Mouse (Mus musculus): ENCODE results near the gene Tmem82.

Tmem82 gene

GRCm38 (mm10) chr4:141649244-141649643 lies 30.8 kb upstream of the Tmem82 start:
- Histone ChIP-seq H3K27me3 (ENCODE audit: control insufficient read depth, insufficient read depth, low read length, poor library complexity, severe bottlenecking) (no peaks in the 10 kb centered on the region), H3K36me3 (ENCODE audit: control insufficient read depth, insufficient read depth, low read length, poor library complexity, severe bottlenecking) (no peaks in the 10 kb centered on the region)
- DNase-seq (ENCODE audit: low read depth, low spot score), result no peak

GRCm38 (mm10) chr4:141648262-141648661 lies 29.8 kb upstream of the Tmem82 start:
- H3K36me3 ChIP-seq (ENCODE audit: control insufficient read depth, insufficient read depth, low read length, poor library complexity, severe bottlenecking), result no peaks in the 10 kb centered on the region
- no peaks in the 10 kb centered on the region for H3K27me3 ChIP-seq (ENCODE audit: control insufficient read depth, insufficient read depth, low read length, poor library complexity, severe bottlenecking)
- DNase-seq (ENCODE audit: low read depth, low spot score), result no peak

GRCm38 (mm10) chr4:141647187-141647586 lies 28.8 kb upstream of the Tmem82 start:
- DNase-seq (ENCODE audit: low read depth, low spot score), result no peak
- no peaks in the 10 kb centered on the region for H3K36me3 ChIP-seq (ENCODE audit: control insufficient read depth, insufficient read depth, low read length, poor library complexity, severe bottlenecking)
- no peaks in the 10 kb centered on the region for H3K27me3 ChIP-seq (ENCODE audit: control insufficient read depth, insufficient read depth, low read length, poor library complexity, severe bottlenecking)

GRCm38 (mm10) chr4:141645988-141646387 lies 27.6 kb upstream of the Tmem82 start:
- Histone ChIP-seq H3K27me3 (ENCODE audit: control insufficient read depth, insufficient read depth, low read length, poor library complexity, severe bottlenecking) (no peaks in the 10 kb centered on the region), H3K36me3 (ENCODE audit: control insufficient read depth, insufficient read depth, low read length, poor library complexity, severe bottlenecking) (no peaks in the 10 kb centered on the region)
- no peak for DNase-seq (ENCODE audit: low read depth, low spot score)

- Histone ChIP-seq H3K27me3 (ENCODE audit: control insufficient read depth, insufficient read depth, low read length, poor library complexity, severe bottlenecking) (no peaks in the 10 kb centered on the region), H3K36me3 (ENCODE audit: control insufficient read depth, insufficient read depth, low read length, poor library complexity, severe bottlenecking) (no peaks in the 10 kb centered on the region)
- DNase-seq (ENCODE audit: low read depth, low spot score), result no peak
Measured at GRCm38 (mm10) chr4:141643118-141643855, 24.9 kb upstream of the Tmem82 start.

GRCm38 (mm10) chr4:141641961-141642811 lies 23.8 kb upstream of the Tmem82 start:
- Histone ChIP-seq H3K36me3 (ENCODE audit: control insufficient read depth, insufficient read depth, low read length, poor library complexity, severe bottlenecking) (no peaks in the 10 kb centered on the region), H3K27me3 (ENCODE audit: control insufficient read depth, insufficient read depth, low read length, poor library complexity, severe bottlenecking) (no peaks in the 10 kb centered on the region)
- DNase-seq (ENCODE audit: low read depth, low spot score), result no peak

- H3K36me3 ChIP-seq (ENCODE audit: control insufficient read depth, insufficient read depth, low read length, poor library complexity, severe bottlenecking), result no peaks in the 10 kb centered on the region
- DNase-seq (ENCODE audit: low read depth, low spot score), result no peak
- no peaks in the 10 kb centered on the region for H3K27me3 ChIP-seq (ENCODE audit: control insufficient read depth, insufficient read depth, low read length, poor library complexity, severe bottlenecking)
Measured at GRCm38 (mm10) chr4:141641353-141641771, 22.9 kb upstream of the Tmem82 start.

GRCm38 (mm10) chr4:141639474-141639873 lies 21.0 kb upstream of the Tmem82 start:
- DNase-seq (ENCODE audit: low read depth, low spot score), result no peak
- H3K27me3 ChIP-seq (ENCODE audit: control insufficient read depth, insufficient read depth, low read length, poor library complexity, severe bottlenecking), result no peaks in the 10 kb centered on the region
- no peaks in the 10 kb centered on the region for H3K36me3 ChIP-seq (ENCODE audit: control insufficient read depth, insufficient read depth, low read length, poor library complexity, severe bottlenecking)

- H3K27me3 ChIP-seq (ENCODE audit: control insufficient read depth, insufficient read depth, low read length, poor library complexity, severe bottlenecking), result no peaks in the 10 kb centered on the region
- no peaks in the 10 kb centered on the region for H3K36me3 ChIP-seq (ENCODE audit: control insufficient read depth, insufficient read depth, low read length, poor library complexity, severe bottlenecking)
- DNase-seq (ENCODE audit: low read depth, low spot score), result no peak
Measured at GRCm38 (mm10) chr4:141636693-141637092, 18.3 kb upstream of the Tmem82 start.

- Histone ChIP-seq H3K36me3 (ENCODE audit: control insufficient read depth, insufficient read depth, low read length, poor library complexity, severe bottlenecking) (no peaks in the 10 kb centered on the region), H3K27me3 (ENCODE audit: control insufficient read depth, insufficient read depth, low read length, poor library complexity, severe bottlenecking) (no peaks in the 10 kb centered on the region)
- no peak for DNase-seq (ENCODE audit: low read depth, low spot score)
Measured at GRCm38 (mm10) chr4:141635991-141636390, 17.6 kb upstream of the Tmem82 start.

GRCm38 (mm10) chr4:141632111-141632873 lies 13.9 kb upstream of the Tmem82 start:
- no peaks in the 10 kb centered on the region for H3K27me3 ChIP-seq (ENCODE audit: control insufficient read depth, insufficient read depth, low read length, poor library complexity, severe bottlenecking)
- no peak for DNase-seq (ENCODE audit: low read depth, low spot score)
- peaks cover 8% of the 10 kb centered on the region; the same call in 1 of the 2 replicates for H3K36me3 ChIP-seq (ENCODE audit: control insufficient read depth, insufficient read depth, low read length, poor library complexity, severe bottlenecking)

- peaks cover 8% of the 10 kb centered on the region; the same call in 1 of the 2 replicates for H3K36me3 ChIP-seq (ENCODE audit: control insufficient read depth, insufficient read depth, low read length, poor library complexity, severe bottlenecking)
- no peaks in the 10 kb centered on the region for H3K27me3 ChIP-seq (ENCODE audit: control insufficient read depth, insufficient read depth, low read length, poor library complexity, severe bottlenecking)
- DNase-seq (ENCODE audit: low read depth, low spot score), result no peak
Measured at GRCm38 (mm10) chr4:141631250-141631649, 12.8 kb upstream of the Tmem82 start.

GRCm38 (mm10) chr4:141630021-141630420 lies 11.6 kb upstream of the Tmem82 start:
- DNase-seq (ENCODE audit: low read depth, low spot score), result no peak
- no peaks in the 10 kb centered on the region for H3K27me3 ChIP-seq (ENCODE audit: control insufficient read depth, insufficient read depth, low read length, poor library complexity, severe bottlenecking)
- H3K36me3 ChIP-seq (ENCODE audit: control insufficient read depth, insufficient read depth, low read length, poor library complexity, severe bottlenecking), result peaks cover 8% of the 10 kb centered on the region; the same call in 1 of the 2 replicates

- no peaks in the 10 kb centered on the region for H3K27me3 ChIP-seq (ENCODE audit: control insufficient read depth, insufficient read depth, low read length, poor library complexity, severe bottlenecking)
- peaks cover 8% of the 10 kb centered on the region; the same call in 1 of the 2 replicates for H3K36me3 ChIP-seq (ENCODE audit: control insufficient read depth, insufficient read depth, low read length, poor library complexity, severe bottlenecking)
- no peak for DNase-seq (ENCODE audit: low read depth, low spot score)
Measured at GRCm38 (mm10) chr4:141628661-141629060, 10.2 kb upstream of the Tmem82 start.

Data from splenic B cell, adult 2 months (primary cell).